Mouse (Mus musculus): ENCODE measurements around the gene Emb. TPM values are rescaled to one million over a fixed set of nuclear protein-coding genes. Genes with fewer than 3 reads are reported as not detected.
A peak's percentile ranks its signal among the peaks of the same experiment; 100 is the strongest.
"Not testable (repeated sequence)": the region's sequence is repeated elsewhere in the genome, so short reads cannot be mapped to it uniquely, and the experiment has no call there.

The Emb gene
- total RNA-seq (2021): 44.4 and 45.1 TPM in 2 replicates
- long read RNA-seq, experiment 1, transcript Emb-202 (1 exons, 2,136 nt): minor isoform, 14 of 223 reads
- long read RNA-seq, experiment 1, transcript Emb-201 (9 exons, 2,923 nt): major isoform, 155 of 223 reads
- long read RNA-seq, experiment 1, partial matches to known transcripts: 50 of 223 reads
- long read RNA-seq, experiment 1, other reads (novel, unspliced or antisense): 4 of 223 reads
- long read RNA-seq, experiment 2, transcript Emb-201 (9 exons, 2,923 nt): major isoform, 26 of 52 reads
- long read RNA-seq, experiment 2, transcript Emb-202 (1 exons, 2,136 nt): minor isoform, 9 of 52 reads
- long read RNA-seq, experiment 2, partial matches to known transcripts: 12 of 52 reads
- long read RNA-seq, experiment 2, other reads (novel, unspliced or antisense): 4 of 52 reads

GRCm38 (mm10) chr13:117208236-117208635 is at the start of gene Emb:
TSS of gene Emb (plus strand) at chr13:117208536.
- no peak for DNase-seq

GRCm38 (mm10) chr13:117163906-117164305 is 44.4 kb upstream of the Emb start:
- DNase-seq: no peak

- DNase-seq: no peak
Measured at GRCm38 (mm10) chr13:117165071-117165470, 43.3 kb upstream of the Emb start.

GRCm38 (mm10) chr13:117180912-117181311 is 27.4 kb upstream of the Emb start:
- not testable (repeated sequence) for DNase-seq

- no peak for DNase-seq
Measured at GRCm38 (mm10) chr13:117183288-117183687, 25.0 kb upstream of the Emb start.

GRCm38 (mm10) chr13:117185329-117185728 is 23.0 kb upstream of the Emb start:
- DNase-seq: no peak

- no peak for DNase-seq
Measured at GRCm38 (mm10) chr13:117192161-117192560, 16.2 kb upstream of the Emb start.

- DNase-seq: no peak
Measured at GRCm38 (mm10) chr13:117193422-117193983, 14.8 kb upstream of the Emb start.

- DNase-seq: no peak
Measured at GRCm38 (mm10) chr13:117195569-117196495, 12.5 kb upstream of the Emb start.

- DNase-seq: no peak
Measured at GRCm38 (mm10) chr13:117197666-117198065, 10.7 kb upstream of the Emb start.

- DNase-seq: peak; percentile 87
Measured at GRCm38 (mm10) chr13:117198402-117199083, 9.8 kb upstream of the Emb start.

- DNase-seq: peak; percentile 64
Measured at GRCm38 (mm10) chr13:117202755-117203471, 5.4 kb upstream of the Emb start.

GRCm38 (mm10) chr13:117204685-117205084 is 3.7 kb upstream of the Emb start:
- DNase-seq: no peak

GRCm38 (mm10) chr13:117206066-117206465 is 2.3 kb upstream of the Emb start:
- DNase-seq: no peak

GRCm38 (mm10) chr13:117211386-117211875 is 3.1 kb downstream of the Emb start:
- no peak for DNase-seq

- no peak for DNase-seq
Measured at GRCm38 (mm10) chr13:117215481-117215880, 7.1 kb downstream of the Emb start.

GRCm38 (mm10) chr13:117216126-117216525 is 7.8 kb downstream of the Emb start:
- no peak for DNase-seq

GRCm38 (mm10) chr13:117216752-117217363 is 8.5 kb downstream of the Emb start:
- DNase-seq: no peak

- DNase-seq: no peak
Measured at GRCm38 (mm10) chr13:117217621-117218020, 9.3 kb downstream of the Emb start.

- DNase-seq: no peak
Measured at GRCm38 (mm10) chr13:117218092-117218491, 9.8 kb downstream of the Emb start.
